Mouse (Mus musculus): ENCODE results near the gene Gm20503. TPM values are rescaled to one million over a fixed set of nuclear protein-coding genes. Genes with fewer than 3 reads are reported as not detected.
A peak's percentile ranks its signal among the peaks of the same experiment; 100 is the strongest.

The Gm20503 gene
- polyA plus RNA-seq, 1 experiment from 2014 or later, result 9.3 TPM

GRCm38 (mm10) chr4:58992195-58992594 lies 10.8 kb upstream of the Gm20503 start:
- H3K4me3 ChIP-seq, result no peak overlapping the region
- no peak for DNase-seq (ENCODE audit: low spot score)
- H3K9me3 ChIP-seq (replicated peaks), result no peaks in the 10 kb centered on the region
- H3K4me1 ChIP-seq, result peaks cover 16% of the 10 kb centered on the region
- no peak overlapping the region for H3K27ac ChIP-seq
- WGBS, result 79% methylated on average over 5 of the region's 5 CpGs
- H3K36me3 ChIP-seq, result no peaks in the 10 kb centered on the region
- H3K27me3 ChIP-seq (ENCODE audit: low read depth, poor library complexity, severe bottlenecking), result no peaks in the 10 kb centered on the region

- Histone ChIP-seq H3K27me3 (ENCODE audit: low read depth, poor library complexity, severe bottlenecking) (no peaks in the 10 kb centered on the region), H3K9me3 (replicated peaks) (no peaks in the 10 kb centered on the region), H3K36me3 (no peaks in the 10 kb centered on the region), H3K27ac (no peak within 1 kb of the TSS), H3K4me3 (no peak within 1 kb of the TSS), H3K4me1 (peaks cover 8% of the 10 kb centered on the region)
- DNase-seq (ENCODE audit: low spot score), result no peak
- 86% methylated on average over 4 of the region's 4 CpGs for WGBS
Measured at GRCm38 (mm10) chr4:58994762-58995161, 8.2 kb upstream of the Gm20503 start, which contains the start of gene Dnajc25. TSS of gene Dnajc25 (plus strand) at chr4:58995062.

- no peak for DNase-seq (ENCODE audit: low spot score)
- Histone ChIP-seq H3K27me3 (ENCODE audit: low read depth, poor library complexity, severe bottlenecking) (no peaks in the 10 kb centered on the region), H3K27ac (no peak overlapping the region), H3K4me3 (no peak overlapping the region), H3K9me3 (replicated peaks) (no peaks in the 10 kb centered on the region), H3K36me3 (no peaks in the 10 kb centered on the region), H3K4me1 (peaks cover 8% of the 10 kb centered on the region)
- 79% methylated on average over 8 of the region's 8 CpGs for WGBS
Measured at GRCm38 (mm10) chr4:58995251-58995693, 7.7 kb upstream of the Gm20503 start.

GRCm38 (mm10) chr4:58997081-58997480 lies 5.9 kb upstream of the Gm20503 start:
- no peak overlapping the region for H3K27ac ChIP-seq
- no peaks in the 10 kb centered on the region for H3K27me3 ChIP-seq (ENCODE audit: low read depth, poor library complexity, severe bottlenecking)
- H3K36me3 ChIP-seq, result no peaks in the 10 kb centered on the region
- H3K9me3 ChIP-seq (replicated peaks), result no peaks in the 10 kb centered on the region
- H3K4me1 ChIP-seq, result peaks cover 8% of the 10 kb centered on the region
- WGBS, result 77% methylated on average over 5 of the region's 5 CpGs
- no peak overlapping the region for H3K4me3 ChIP-seq
- no peak for DNase-seq (ENCODE audit: low spot score)

GRCm38 (mm10) chr4:58998688-58999087 lies 4.3 kb upstream of the Gm20503 start:
- peaks cover 16% of the 10 kb centered on the region for H3K4me1 ChIP-seq
- no peak overlapping the region for H3K4me3 ChIP-seq
- H3K9me3 ChIP-seq (replicated peaks), result no peaks in the 10 kb centered on the region
- DNase-seq (ENCODE audit: low spot score), result no peak
- H3K27ac ChIP-seq, result no peak overlapping the region
- WGBS, result 94% methylated on average over 1 of the region's 1 CpGs
- H3K27me3 ChIP-seq (ENCODE audit: low read depth, poor library complexity, severe bottlenecking), result no peaks in the 10 kb centered on the region
- no peaks in the 10 kb centered on the region for H3K36me3 ChIP-seq

GRCm38 (mm10) chr4:58999686-59000085 lies 3.3 kb upstream of the Gm20503 start:
- Histone ChIP-seq H3K27me3 (ENCODE audit: low read depth, poor library complexity, severe bottlenecking) (no peaks in the 10 kb centered on the region), H3K36me3 (no peaks in the 10 kb centered on the region), H3K27ac (no peak overlapping the region), H3K4me1 (peaks cover 26% of the 10 kb centered on the region), H3K9me3 (replicated peaks) (no peaks in the 10 kb centered on the region), H3K4me3 (no peak overlapping the region)
- DNase-seq (ENCODE audit: low spot score), result peak; percentile 75
- WGBS, result 24% methylated on average over 2 of the region's 2 CpGs

GRCm38 (mm10) chr4:59000614-59001013 lies 2.4 kb upstream of the Gm20503 start:
- peaks cover 31% of the 10 kb centered on the region for H3K4me1 ChIP-seq
- H3K27me3 ChIP-seq (ENCODE audit: low read depth, poor library complexity, severe bottlenecking), result no peaks in the 10 kb centered on the region
- WGBS, result 4% methylated on average over 2 of the region's 2 CpGs
- no peak overlapping the region for H3K4me3 ChIP-seq
- no peaks in the 10 kb centered on the region for H3K36me3 ChIP-seq
- no peak overlapping the region for H3K27ac ChIP-seq
- DNase-seq (ENCODE audit: low spot score), result peak; percentile 43
- no peaks in the 10 kb centered on the region for H3K9me3 ChIP-seq (replicated peaks)

- Histone ChIP-seq H3K36me3 (no peaks in the 10 kb centered on the region), H3K9me3 (replicated peaks) (no peaks in the 10 kb centered on the region), H3K27me3 (ENCODE audit: low read depth, poor library complexity, severe bottlenecking) (no peaks in the 10 kb centered on the region), H3K27ac (peak overlapping the region; percentile 92; the same call in 1 of the 2 replicates), H3K4me3 (peak overlapping the region; percentile 85), H3K4me1 (peaks cover 36% of the 10 kb centered on the region)
- WGBS, result 44% methylated on average over 7 of the region's 7 CpGs
- DNase-seq (ENCODE audit: low spot score), result no peak
Measured at GRCm38 (mm10) chr4:59003806-59004200, 793 bp downstream of the Gm20503 start.

- H3K36me3 ChIP-seq, result no peaks in the 10 kb centered on the region
- WGBS, result 62% methylated on average over 8 of the region's 8 CpGs
- no peaks in the 10 kb centered on the region for H3K9me3 ChIP-seq (replicated peaks)
- DNase-seq (ENCODE audit: low spot score), result no peak
- H3K27me3 ChIP-seq (ENCODE audit: low read depth, poor library complexity, severe bottlenecking), result no peaks in the 10 kb centered on the region
- H3K4me1 ChIP-seq, result peaks cover 36% of the 10 kb centered on the region
- H3K27ac ChIP-seq, result no peak overlapping the region
- H3K4me3 ChIP-seq, result no peak overlapping the region
Measured at GRCm38 (mm10) chr4:59006211-59006610, 3.2 kb downstream of the Gm20503 start.

GRCm38 (mm10) chr4:59007016-59007415 lies 4.0 kb downstream of the Gm20503 start:
- Histone ChIP-seq H3K4me3 (no peak overlapping the region), H3K4me1 (peaks cover 36% of the 10 kb centered on the region), H3K27me3 (ENCODE audit: low read depth, poor library complexity, severe bottlenecking) (no peaks in the 10 kb centered on the region), H3K9me3 (replicated peaks) (no peaks in the 10 kb centered on the region), H3K27ac (no peak overlapping the region), H3K36me3 (no peaks in the 10 kb centered on the region)
- WGBS, result 88% methylated on average over 6 of the region's 6 CpGs
- DNase-seq (ENCODE audit: low spot score), result no peak

GRCm38 (mm10) chr4:59007974-59008373 lies 5.0 kb downstream of the Gm20503 start:
- Histone ChIP-seq H3K27me3 (ENCODE audit: low read depth, poor library complexity, severe bottlenecking) (no peaks in the 10 kb centered on the region), H3K27ac (no peak overlapping the region), H3K4me1 (peaks cover 30% of the 10 kb centered on the region), H3K4me3 (no peak overlapping the region), H3K9me3 (replicated peaks) (no peaks in the 10 kb centered on the region), H3K36me3 (no peaks in the 10 kb centered on the region)
- no peak for DNase-seq (ENCODE audit: low spot score)
- WGBS, result 84% methylated on average over 5 of the region's 5 CpGs

- Histone ChIP-seq H3K4me3 (no peak overlapping the region), H3K27ac (no peak overlapping the region), H3K9me3 (replicated peaks) (no peaks in the 10 kb centered on the region), H3K4me1 (peaks cover 22% of the 10 kb centered on the region), H3K27me3 (ENCODE audit: low read depth, poor library complexity, severe bottlenecking) (no peaks in the 10 kb centered on the region), H3K36me3 (0 out of 2 replicates have a peak, but pooled peaks cover 8% of the 10 kb centered on the region)
- WGBS, result 91% methylated on average over 7 of the region's 7 CpGs
- no peak for DNase-seq (ENCODE audit: low spot score)
Measured at GRCm38 (mm10) chr4:59009186-59009585, 6.2 kb downstream of the Gm20503 start.

GRCm38 (mm10) chr4:59009696-59010095 lies 6.7 kb downstream of the Gm20503 start:
- peaks cover 17% of the 10 kb centered on the region for H3K4me1 ChIP-seq
- H3K27ac ChIP-seq, result no peak overlapping the region
- no peaks in the 10 kb centered on the region for H3K27me3 ChIP-seq (ENCODE audit: low read depth, poor library complexity, severe bottlenecking)
- WGBS, result 85% methylated on average over 4 of the region's 4 CpGs
- H3K36me3 ChIP-seq, result 0 out of 2 replicates have a peak, but pooled peaks cover 8% of the 10 kb centered on the region
- no peak for DNase-seq (ENCODE audit: low spot score)
- H3K4me3 ChIP-seq, result no peak overlapping the region
- no peaks in the 10 kb centered on the region for H3K9me3 ChIP-seq (replicated peaks)

- Histone ChIP-seq H3K27me3 (ENCODE audit: low read depth, poor library complexity, severe bottlenecking) (no peaks in the 10 kb centered on the region), H3K9me3 (replicated peaks) (no peaks in the 10 kb centered on the region), H3K36me3 (0 out of 2 replicates have a peak, but pooled peaks cover 9% of the 10 kb centered on the region), H3K4me3 (no peak overlapping the region), H3K4me1 (no peaks in the 10 kb centered on the region; the same call in 1 of the 2 replicates), H3K27ac (no peak overlapping the region)
- no peak for DNase-seq (ENCODE audit: low spot score)
- WGBS, result 90% methylated on average over 3 of the region's 3 CpGs
Measured at GRCm38 (mm10) chr4:59011446-59011845, 8.4 kb downstream of the Gm20503 start.
